Mouse (Mus musculus): ENCODE data around the gene Pla2g15. TPM values are rescaled to one million over a fixed set of nuclear protein-coding genes. Genes with fewer than 3 reads are reported as not detected.

Gene Pla2g15
- total and polyA plus RNA-seq, 3 experiments = 4.0 to 9.4 TPM; not detected in 1

DNA sequence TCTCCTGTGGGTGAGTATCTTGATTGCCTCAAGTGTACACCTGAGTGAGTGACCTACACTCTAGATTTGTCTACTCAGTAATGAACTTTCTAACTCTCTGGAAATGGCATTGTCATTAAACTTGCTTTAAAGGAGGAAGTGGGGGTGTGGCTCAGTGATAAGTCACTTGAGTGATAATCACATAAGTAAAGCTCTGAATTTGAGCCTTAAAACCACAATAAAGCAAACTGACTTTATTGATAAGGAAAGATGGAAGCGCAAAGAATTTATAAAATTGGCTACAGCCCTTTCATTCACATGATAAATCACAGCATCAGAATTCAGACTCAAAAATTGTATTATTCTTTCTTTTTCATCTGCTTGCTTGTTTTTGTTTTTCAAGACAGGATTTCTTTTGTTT, 7.2 kb downstream of the Pla2g15 start:
- Histone ChIP-seq H3K4me3 (ENCODE audit: control insufficient read depth in 1 of 2, insufficient read depth in 1 of 2, low read depth in 2 of 2, low read length in 2 of 2) (no peak overlapping the region), H3K9ac (ENCODE audit: control insufficient read depth, low read depth, low read length, poor library complexity, severe bottlenecking) (no peak overlapping the region), H3K36me3 (ENCODE audit: control insufficient read depth in 1 of 2, insufficient read depth in 2 of 2, low read length in 2 of 2) (peaks cover 0 to 18% of the 10 kb centered on the region in 2 experiments; a peak in 2 of 4 replicates), H3K27me3 (ENCODE audit: control insufficient read depth in 1 of 2, insufficient read depth in 2 of 2, low read length in 2 of 2) (no peaks in the 10 kb centered on the region), H3K27ac (ENCODE audit: control insufficient read depth, low read depth, low read length) (no peak overlapping the region), H3K79me2 (ENCODE audit: control insufficient read depth, insufficient read depth, low read length, poor library complexity) (no peaks in the 10 kb centered on the region), H3K4me1 (ENCODE audit: control insufficient read depth in 1 of 2, insufficient read depth in 2 of 2, low read length in 2 of 2) (peaks cover 0 to 20% of the 10 kb centered on the region in 2 experiments; a peak in 2 of 4 replicates), H3K9me3 (replicated peaks; ENCODE audit: insufficient read depth, low read length) (no peaks in the 10 kb centered on the region)
- DNase-seq (ENCODE audit: low read depth, low spot score) = peak; percentile 78
- TF ChIP-seq MXI1 (IDR thresholded peaks at IDR 0.05; ENCODE audit: low read depth, low read length) (peak; percentile 76), UBTF (IDR thresholded peaks at IDR 0.05; ENCODE audit: borderline replicate concordance, insufficient read depth, low read depth, low read length) (no peak), GABPA (IDR thresholded peaks at IDR 0.05; ENCODE audit: low read depth, low read length) (no peak), TAL1 (IDR thresholded peaks at IDR 0.05; ENCODE audit: low read length) (peak; percentile 65), CHD1 (IDR thresholded peaks at IDR 0.05; ENCODE audit: low read depth, low read length) (no peak), ZC3H11A (IDR thresholded peaks at IDR 0.05; ENCODE audit: low read depth, low read length) (no peak), POLR2AphosphoS2 (IDR thresholded peaks at IDR 0.05; ENCODE audit: low read length) (no peak), MAZ (IDR thresholded peaks at IDR 0.05; ENCODE audit: low read depth, low read length) (no peak), ZMIZ1 (IDR thresholded peaks at IDR 0.05; ENCODE audit: low read depth, low read length) (no peak), HCFC1 (IDR thresholded peaks at IDR 0.05; ENCODE audit: low read depth, low read length) (no peak), MYC (IDR thresholded peaks at IDR 0.05; ENCODE audit: low read depth, low read length) (peak; percentile 64; the same call in 1 of the 2 replicates), TBP (IDR thresholded peaks at IDR 0.05; ENCODE audit: low read depth, low read length) (no peak), MAX (IDR thresholded peaks at IDR 0.05; ENCODE audit: low read length) (0 out of 2 replicates have a peak, but pooled peaks have one; percentile 47), KAT2A (conservative IDR thresholded peaks at IDR 0.05; ENCODE audit: low read depth, low read length) (no peak), POLR2A (IDR thresholded peaks at IDR 0.05; ENCODE audit: control insufficient read depth in 1 of 2, insufficient read depth in 1 of 2, low read depth in 1 of 2, low read length in 2 of 2, poor library complexity in 1 of 2) (no peak), GATA1 (IDR thresholded peaks at IDR 0.05; ENCODE audit: low read depth, low read length) (peak; percentile 95), CHD2 (IDR thresholded peaks at IDR 0.05; ENCODE audit: low read length) (no peak), POLR2AphosphoS5 (IDR thresholded peaks at IDR 0.05; ENCODE audit: borderline replicate concordance, low read depth, low read length) (no peak), RAD21 (IDR thresholded peaks at IDR 0.05; ENCODE audit: low read depth, low read length) (no peak), SMC3 (IDR thresholded peaks at IDR 0.05; ENCODE audit: low read depth, low read length) (no peak), RCOR1 (IDR thresholded peaks at IDR 0.05; ENCODE audit: low read depth, low read length) (peak; percentile 100), SIN3A (IDR thresholded peaks at IDR 0.05; ENCODE audit: low read length) (peak; percentile 82), TCF12 (IDR thresholded peaks at IDR 0.05; ENCODE audit: low read depth, low read length) (peak; percentile 85), NELFE (IDR thresholded peaks at IDR 0.05; ENCODE audit: low read depth, low read length) (no peak), BHLHE40 (IDR thresholded peaks at IDR 0.05; ENCODE audit: borderline replicate concordance, low read depth, low read length) (peak; percentile 96), USF1 (IDR thresholded peaks at IDR 0.05; ENCODE audit: low read depth, low read length) (no peak), JUND (IDR thresholded peaks at IDR 0.05; ENCODE audit: low read depth, low read length) (no peak), ZNF384 (IDR thresholded peaks at IDR 0.05; ENCODE audit: low read depth, low read length) (no peak), MEF2A (IDR thresholded peaks at IDR 0.05; ENCODE audit: extremely low read depth, insufficient replicate concordance, low read depth, low read length, poor library complexity, severe bottlenecking) (no peak), E2F4 (IDR thresholded peaks at IDR 0.05; ENCODE audit: borderline replicate concordance, low read depth, low read length) (no peak), MYB (IDR thresholded peaks at IDR 0.05; ENCODE audit: low read depth, low read length) (no peak), CTCF (IDR thresholded peaks at IDR 0.05 in 2 of 3, conservative IDR thresholded peaks at IDR 0.05 in 1 of 3; ENCODE audit: control insufficient read depth in 1 of 3, insufficient read depth in 1 of 3, low read depth in 2 of 3, low read length in 3 of 3, poor library complexity in 1 of 3, severe bottlenecking in 1 of 3) (no peak), ETS1 (IDR thresholded peaks at IDR 0.05; ENCODE audit: low read depth, low read length) (peak; percentile 83), NRF1 (IDR thresholded peaks at IDR 0.05; ENCODE audit: insufficient read depth, low read depth, low read length, poor library complexity, severe bottlenecking) (no peak), MAFK (IDR thresholded peaks at IDR 0.05; ENCODE audit: borderline replicate concordance, low read depth, low read length) (peak; percentile 87), USF2 (IDR thresholded peaks at IDR 0.05; ENCODE audit: borderline replicate concordance in 1 of 2, insufficient read depth in 1 of 2, low read depth in 1 of 2, low read length in 2 of 2) (no peak), EP300 (IDR thresholded peaks at IDR 0.05; ENCODE audit: low read depth in 1 of 2, low read length in 2 of 2) (peak; percentile 91 to 93), ZKSCAN1 (IDR thresholded peaks at IDR 0.05; ENCODE audit: low read depth, low read length) (no peak)
